Mouse (Mus musculus) heart, postnatal 0 days (tissue): Measurements from ENCODE around the gene Prdm15. TPM values are rescaled to one million over a fixed set of nuclear protein-coding genes. Genes with fewer than 3 reads are reported as not detected.
A peak's percentile ranks its signal among the peaks of the same experiment; 100 is the strongest.

Source experiments
- ATAC-seq: fragments of 200-750 bp; cut with Nextera tagmentation; 2 replicates; pipeline ENCODE4 v1.8.0; 2017; ENCODE audit warnings: low read depth, moderate number of reproducible peaks, moderate library complexity; ENCODE audit not compliant: insufficient read depth
- DNase-seq: peaks from one replicate; pipeline ENCODE4 v3.0.0-alpha.2; 2016; ENCODE audit warnings: low spot score
- H3K27ac ChIP-seq: fragments of 300-500 bp; sonication (generic); 2 replicates; pipeline ENCODE4 v1.5.1; 2014; ENCODE audit warnings: low read depth, mild to moderate bottlenecking
- H3K27me3 ChIP-seq: fragments of 300-500 bp; sonication (generic); 2 replicates; pipeline ENCODE4 v1.6.1; 2014; ENCODE audit warnings: low read length, mixed read lengths; ENCODE audit not compliant: control insufficient read depth, insufficient read depth
- H3K36me3 ChIP-seq: fragments of 300-500 bp; sonication (generic); replicated peaks from 2 replicates; pipeline ENCODE4 v1.6.1; 2014; ENCODE audit warnings: low read length, mixed read lengths; ENCODE audit not compliant: control insufficient read depth, insufficient read depth
- H3K4me1 ChIP-seq: fragments of 300-500 bp; sonication (generic); 2 replicates; pipeline ENCODE4 v1.6.1; 2014; ENCODE audit warnings: antibody characterized with exemption; ENCODE audit not compliant: control insufficient read depth, insufficient read depth
- H3K4me2 ChIP-seq: fragments of 300-500 bp; sonication (generic); 2 replicates; pipeline ENCODE4 v1.6.1; 2014; ENCODE audit warnings: low read depth, mild to moderate bottlenecking, low read length, moderate library complexity
- H3K4me3 ChIP-seq: fragments of 300-500 bp; sonication (generic); 2 replicates; pipeline ENCODE4 v1.5.1; 2014; ENCODE audit warnings: low read depth, low read length
- H3K9ac ChIP-seq: fragments of 300-500 bp; sonication (generic); replicated peaks from 2 replicates; pipeline ENCODE4 v1.6.1; 2014; ENCODE audit warnings: low read depth, low read length, mixed read lengths
- H3K9me3 ChIP-seq: fragments of 300-500 bp; sonication (generic); replicated peaks from 2 replicates; pipeline ENCODE4 v1.6.1; 2016; ENCODE audit warnings: low read length; ENCODE audit not compliant: control insufficient read depth
- CTCF ChIP-seq: IDR thresholded peaks from 2 replicates; pipeline ENCODE4 v1.5.1; 2016; ENCODE audit warnings: antibody characterized with exemption, control low read depth, low read depth
- EP300 ChIP-seq: IDR thresholded peaks from 2 replicates; pipeline ENCODE4 v1.6.1; 2016; ENCODE audit warnings: antibody characterized with exemption, low read depth
- WGBS: fragments of 180-500 bp; shearing (Covaris S2); extraction: QIAGEN DNeasy Blood & Tissue Kit; methylation state at CpG from one replicate; pipeline ENCODE4 v1.1.7; 2014; 5-methylcytosine and 5-hydroxymethylcytosine counted together
- polyA plus RNA-seq: library from polyadenylated mRNA; unstranded; fragments of >200 nt; fragmentation: Nextera tagmentation; extraction: Ambion mirVana; gene quantifications from 2 replicates; pipeline ENCODE4 v1.2.1, GENCODE M21; 2015
- total RNA-seq: library from RNA; depleted of rRNA; stranded (reverse); fragments of >200 nt; gene quantifications from 2 replicates; pipeline ENCODE4 v1.2.3, GENCODE M21; 2014; ENCODE audit warnings: low replicate concordance

Gene Prdm15
- total and polyA plus RNA-seq, 2 experiments from 2014 or later: 2.3 to 23.7 TPM

- ATAC-seq: no peak
Observed at GRCm38 (mm10) chr16:97804680-97805547, 46.7 kb downstream of the Prdm15 start.

GRCm38 (mm10) chr16:97797950-97798869 lies 53.4 kb downstream of the Prdm15 start:
- Histone ChIP-seq H3K9me3 (no peaks in the 10 kb centered on the region), H3K27me3 (no peaks in the 10 kb centered on the region), H3K36me3 (peaks cover 65% of the 10 kb centered on the region), H3K27ac (no peak overlapping the region), H3K4me1 (no peaks in the 10 kb centered on the region), H3K4me3 (no peak overlapping the region), H3K4me2 (no peak overlapping the region), H3K9ac (no peak overlapping the region)
- TF ChIP-seq CTCF: no peak
- TF ChIP-seq EP300: no peak
- no peak for ATAC-seq
- 66% methylated on average over 7 of the region's 7 CpGs for WGBS
- no peak for DNase-seq

More at GRCm38 (mm10) chr16:97804680-97805547, 46.7 kb downstream of the Prdm15 start:
- H3K4me1 ChIP-seq: no peaks in the 10 kb centered on the region
- no peaks in the 10 kb centered on the region for H3K27me3 ChIP-seq
- H3K4me2 ChIP-seq: no peak overlapping the region
- H3K36me3 ChIP-seq: peaks cover 58% of the 10 kb centered on the region
- WGBS: 63% methylated on average over 7 of the region's 7 CpGs
- DNase-seq: peak; percentile 36
- H3K4me3 ChIP-seq: no peak overlapping the region
- H3K9me3 ChIP-seq: no peaks in the 10 kb centered on the region
- no peak overlapping the region for H3K27ac ChIP-seq
- H3K9ac ChIP-seq: no peak overlapping the region
- peak; percentile 84 for TF ChIP-seq CTCF
- TF ChIP-seq EP300: no peak

GRCm38 (mm10) chr16:97797212-97797611 lies 54.4 kb downstream of the Prdm15 start:
- DNase-seq (no peak), ATAC-seq (no peak)
- Histone ChIP-seq H3K27ac (no peak overlapping the region), H3K36me3 (peaks cover 68% of the 10 kb centered on the region), H3K9ac (no peak overlapping the region), H3K9me3 (no peaks in the 10 kb centered on the region), H3K4me2 (no peak overlapping the region), H3K27me3 (no peaks in the 10 kb centered on the region), H3K4me3 (no peak overlapping the region), H3K4me1 (no peaks in the 10 kb centered on the region)
- TF ChIP-seq CTCF (no peak), EP300 (no peak)
- WGBS: 79% methylated on average over 3 of the region's 3 CpGs

- no peak for TF ChIP-seq EP300
- no peak for TF ChIP-seq CTCF
- no peaks in the 10 kb centered on the region for H3K9me3 ChIP-seq
- 94% methylated on average over 6 of the region's 6 CpGs for WGBS
- no peak overlapping the region for H3K4me3 ChIP-seq
- H3K27me3 ChIP-seq: no peaks in the 10 kb centered on the region
- H3K36me3 ChIP-seq: peaks cover 62% of the 10 kb centered on the region
- no peak overlapping the region for H3K27ac ChIP-seq
- no peak overlapping the region for H3K4me2 ChIP-seq
- DNase-seq (no peak), ATAC-seq (no peak)
- no peak overlapping the region for H3K9ac ChIP-seq
- no peaks in the 10 kb centered on the region for H3K4me1 ChIP-seq
Observed at GRCm38 (mm10) chr16:97794256-97794655, 57.4 kb downstream of the Prdm15 start.

DNA sequence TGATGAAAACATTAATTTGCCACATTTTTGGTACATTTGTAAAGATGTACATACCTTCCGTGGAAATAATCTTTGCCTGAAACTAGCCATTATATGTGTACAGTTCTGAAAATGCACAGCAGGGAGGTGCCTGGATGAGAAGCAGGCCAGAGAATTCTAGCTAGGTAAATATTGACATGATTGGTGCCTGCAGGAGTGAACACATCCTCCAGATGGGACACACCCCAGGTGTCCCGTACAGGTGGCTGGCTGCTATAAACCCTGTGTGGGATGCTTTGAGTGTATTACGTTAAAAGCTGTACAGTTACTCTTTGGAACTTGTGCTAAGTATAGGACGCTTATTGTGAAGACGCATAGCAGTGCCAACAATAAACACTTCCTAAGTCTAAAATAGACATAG lies 68.6 kb downstream of the Prdm15 start:
- no peaks in the 10 kb centered on the region for H3K27me3 ChIP-seq
- H3K4me2 ChIP-seq: no peak overlapping the region
- ATAC-seq: no peak
- no peak for DNase-seq
- H3K27ac ChIP-seq: no peak overlapping the region
- TF ChIP-seq EP300 (no peak), CTCF (no peak)
- H3K4me3 ChIP-seq: no peak overlapping the region
- 73% methylated on average over 5 of the region's 5 CpGs for WGBS
- H3K9me3 ChIP-seq: no peaks in the 10 kb centered on the region
- 0 out of 2 replicates have a peak, but pooled peaks cover 3% of the 10 kb centered on the region for H3K4me1 ChIP-seq
- H3K36me3 ChIP-seq: no peaks in the 10 kb centered on the region
- no peak overlapping the region for H3K9ac ChIP-seq
